Mouse (Mus musculus) forelimb bud, embryonic 11.5 days (tissue): ENCODE results near the gene Spaca1.
"Not testable (repeated sequence)": the region's sequence is repeated elsewhere in the genome, so short reads cannot be mapped to it uniquely, and the experiment has no call there.

Experiments
- DNase-seq: peaks from one replicate; pipeline ENCODE4 v3.0.0-alpha.2; 2012; ENCODE audit warnings: low read depth, low spot score

Spaca1 gene

GRCm38 (mm10) chr4:34049571-34050255 lies at the start of gene Spaca1:
Gene Spaca1, minus strand, starts transcription at chr4:34050191.
- DNase-seq: peak; percentile 17

- DNase-seq: not testable (repeated sequence)
Observed at GRCm38 (mm10) chr4:34087286-34087685, 37.3 kb upstream of the Spaca1 start.

- DNase-seq: no peak
Observed at GRCm38 (mm10) chr4:34081064-34081463, 31.1 kb upstream of the Spaca1 start.

- no peak for DNase-seq
Observed at GRCm38 (mm10) chr4:34069002-34069401, 19.0 kb upstream of the Spaca1 start.

GRCm38 (mm10) chr4:34058320-34058719 lies 8.3 kb upstream of the Spaca1 start:
- DNase-seq: no peak

GRCm38 (mm10) chr4:34026771-34027170 lies 23.2 kb downstream of the Spaca1 start:
- DNase-seq: no peak

- DNase-seq: no peak
Observed at GRCm38 (mm10) chr4:34021456-34021855, 28.5 kb downstream of the Spaca1 start.

- no peak for DNase-seq
Observed at GRCm38 (mm10) chr4:33996382-33996781, 53.6 kb downstream of the Spaca1 start.

GRCm38 (mm10) chr4:33992687-33993086 lies 57.3 kb downstream of the Spaca1 start:
- DNase-seq: no peak

GRCm38 (mm10) chr4:33988466-33989089 lies 61.4 kb downstream of the Spaca1 start:
- DNase-seq: no peak
